Mouse (Mus musculus): Measurements from ENCODE around the gene Acvr1.

DNA sequence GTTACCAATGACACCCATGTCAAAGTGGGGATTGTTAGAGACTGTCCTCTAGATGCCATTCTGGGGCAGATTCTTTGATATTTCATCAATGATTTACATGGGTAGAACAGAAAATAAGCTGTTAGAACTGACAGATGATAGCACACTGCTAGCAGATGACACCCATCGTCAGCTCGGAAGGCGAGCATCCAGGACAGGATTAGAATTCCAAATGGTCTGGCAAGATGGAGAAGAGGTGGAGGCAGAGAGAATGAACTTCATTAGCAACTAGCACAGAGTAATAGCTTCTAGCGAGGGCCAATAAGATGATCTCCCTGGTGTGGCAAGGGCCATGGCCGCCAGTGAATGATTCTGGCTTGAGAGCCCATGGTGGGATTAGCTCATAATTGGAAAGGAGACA is 48.8 kb upstream of the Acvr1 start:
- no peak for TF ChIP-seq EP300 (optimal IDR thresholded peaks at IDR 0.05)
- no peak for TF ChIP-seq CTCF (IDR thresholded peaks at IDR 0.05; ENCODE audit: low read depth)
